Comparison of ENCODE assay signal across 23 mouse cellular contexts in the genomic region with DNA sequence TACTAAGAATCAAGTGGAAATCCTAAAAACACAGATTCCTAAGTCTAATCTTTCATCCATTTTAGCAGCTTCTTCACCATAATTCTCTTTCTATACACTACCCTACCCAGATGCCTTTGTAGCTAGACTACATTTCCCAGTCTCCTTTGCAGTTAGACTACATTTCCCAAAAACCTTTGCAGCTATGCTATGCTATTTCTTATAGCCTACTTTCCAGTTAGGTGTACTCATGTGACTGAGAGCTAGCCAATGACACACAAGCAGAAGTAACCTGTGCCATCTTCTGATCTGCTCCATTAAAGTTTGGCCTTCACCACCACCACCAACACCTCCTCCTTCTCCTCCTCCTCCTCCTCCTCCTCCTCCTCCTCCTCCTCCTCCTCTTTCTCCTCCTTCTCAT. TPM values are rescaled to one million over a fixed set of nuclear protein-coding genes. Genes with fewer than 3 reads are reported as not detected.
DNase-seq lines count a peak whose midpoint lies in the region; ATAC-seq and TF ChIP-seq lines count a peak whose summit lies in the region.
"Had no signal": no experiment of that assay in that cellular context is flagged by ENCODE, and none has a peak within 500 bp of the region (broad histone marks: within the 10 kb centered on the region; RNA-seq: fewer than 3 reads in every experiment).

No protein-coding gene starts in this region.

- H3K9me3 ChIP-seq in hindbrain, embryonic 13.5 days: no peaks in the 10 kb centered on the region
- no peaks in the 10 kb centered on the region for H3K9me3 ChIP-seq in hindbrain, postnatal 0 days (ENCODE audit: low read length)
- no peaks in the 10 kb centered on the region for H3K9me3 ChIP-seq in lung, embryonic 14.5 days (ENCODE audit: low read depth, low read length)
- no peaks in the 10 kb centered on the region for H3K9me3 ChIP-seq in ES-E14 (ENCODE audit: control insufficient read depth, insufficient read depth, low read depth, low read length)
- H3K9me3 ChIP-seq: embryonic facial prominence, embryonic 13.5 days; heart, embryonic 15.5 days; limb, embryonic 15.5 days had no signal

- no peak overlapping the region for H3K27ac ChIP-seq in hindbrain, embryonic 13.5 days
- H3K27ac ChIP-seq in hindbrain, postnatal 0 days: no peak overlapping the region
- H3K27ac ChIP-seq in lung, embryonic 14.5 days (ENCODE audit: low read depth): no peak overlapping the region
- H3K27ac ChIP-seq in ES-E14 (ENCODE audit: insufficient read depth, low read depth, low read length, poor library complexity, severe bottlenecking): no peak overlapping the region
- H3K27ac ChIP-seq in gastrocnemius, adult 2 months: no peak overlapping the region
- H3K27ac ChIP-seq: embryonic facial prominence, embryonic 13.5 days; heart, embryonic 15.5 days; limb, embryonic 15.5 days had no signal

- H3K4me2 ChIP-seq in hindbrain, embryonic 13.5 days: no peak overlapping the region
- H3K4me2 ChIP-seq in hindbrain, postnatal 0 days (ENCODE audit: low read depth, low read length): no peak overlapping the region
- no peak overlapping the region for H3K4me2 ChIP-seq in lung, embryonic 14.5 days
- H3K4me2 ChIP-seq: embryonic facial prominence, embryonic 13.5 days; heart, embryonic 15.5 days; limb, embryonic 15.5 days had no signal

- in situ Hi-C loops in ES-E14 (cut with MboI; ENCODE audit: low sequenced_read_pairs in 2 of 2, unreplicated experiment in 2 of 2): no loop called here

- TF ChIP-seq CTCF in hindbrain, postnatal 0 days (IDR thresholded peaks at IDR 0.05; ENCODE audit: low read depth): no peak
- no peak for TF ChIP-seq CTCF in lung, embryonic 14.5 days (IDR thresholded peaks at IDR 0.05; ENCODE audit: low read depth)
- no peak for TF ChIP-seq CTCF in brain, embryonic 14.5 days (IDR thresholded peaks at IDR 0.05; ENCODE audit: borderline replicate concordance, extremely low read depth, insufficient read depth, insufficient read length)
- TF ChIP-seq CTCF in gastrocnemius, adult 2 months (IDR thresholded peaks at IDR 0.05): no peak

- ATAC-seq in hindbrain, embryonic 13.5 days (ENCODE audit: low FRiP score): peak; percentile 69; the same call in 1 of the 2 replicates
- no peak for ATAC-seq in hindbrain, postnatal 0 days
- ATAC-seq in lung, embryonic 14.5 days (ENCODE audit: insufficient read depth): peak; percentile 47; the same call in 1 of the 2 replicates
- ATAC-seq: liver, postnatal 0 days had no signal

- no peak for DNase-seq in hindbrain, postnatal 0 days (ENCODE audit: low spot score)
- peak; percentile 48 for DNase-seq in lung, embryonic 14.5 days
- no peak for DNase-seq in lung, postnatal 4 days
- DNase-seq in ES-E14 (ENCODE audit: low read depth, low spot score): no peak
- DNase-seq in brain, embryonic 14.5 days (ENCODE audit: low read depth): peak; percentile 51
- DNase-seq in gastrocnemius, adult 2 months: no peak
- DNase-seq in lung, postnatal 14 days: no peak
- DNase-seq: adrenal gland, adult 8-10 months; cerebellum, adult 18-20 months; gastrocnemius, postnatal 10 days; heart, adult 18-20 months; kidney, postnatal 14 days; liver, postnatal 0 days; lung, postnatal 36 days; thymus, postnatal 36 days had no signal

- no peaks in the 10 kb centered on the region for H3K27me3 ChIP-seq in hindbrain, embryonic 13.5 days
- no peaks in the 10 kb centered on the region for H3K27me3 ChIP-seq in hindbrain, postnatal 0 days (ENCODE audit: insufficient read depth, low read length)
- H3K27me3 ChIP-seq in lung, embryonic 14.5 days (ENCODE audit: insufficient read depth, low read length): no peaks in the 10 kb centered on the region
- H3K27me3 ChIP-seq: embryonic facial prominence, embryonic 13.5 days; heart, embryonic 15.5 days; limb, embryonic 15.5 days had no signal

- intact Hi-C loops in gastrocnemius, adult 2 months (cut with DNase I): no loop called here

- no peak overlapping the region for H3K4me3 ChIP-seq in hindbrain, embryonic 13.5 days
- H3K4me3 ChIP-seq in hindbrain, postnatal 0 days (ENCODE audit: low read length): no peak overlapping the region
- no peak overlapping the region for H3K4me3 ChIP-seq in lung, embryonic 14.5 days (ENCODE audit: low read depth, low read length)
- H3K4me3 ChIP-seq in ES-E14 (ENCODE audit: insufficient read depth in 1 of 2, low read depth in 1 of 2, low read length in 2 of 2, poor library complexity in 1 of 2, severe bottlenecking in 1 of 2): no peak overlapping the region
- H3K4me3 ChIP-seq in gastrocnemius, adult 2 months: no peak overlapping the region
- H3K4me3 ChIP-seq: embryonic facial prominence, embryonic 13.5 days; heart, embryonic 15.5 days; limb, embryonic 15.5 days had no signal

- no peak overlapping the region for H3K9ac ChIP-seq in hindbrain, embryonic 13.5 days
- H3K9ac ChIP-seq in hindbrain, postnatal 0 days (replicated peaks; ENCODE audit: low read length): no peak overlapping the region
- H3K9ac ChIP-seq in lung, embryonic 14.5 days: no peak overlapping the region
- H3K9ac ChIP-seq in ES-E14 (ENCODE audit: insufficient read depth, low read depth, low read length, poor library complexity, severe bottlenecking): no peak overlapping the region
- H3K9ac ChIP-seq: embryonic facial prominence, embryonic 13.5 days; heart, embryonic 15.5 days; limb, embryonic 15.5 days; liver, postnatal 0 days had no signal

- H3K36me3 ChIP-seq in hindbrain, embryonic 13.5 days: no peaks in the 10 kb centered on the region
- no peaks in the 10 kb centered on the region for H3K36me3 ChIP-seq in hindbrain, postnatal 0 days (ENCODE audit: insufficient read depth, low read length)
- H3K36me3 ChIP-seq in lung, embryonic 14.5 days (ENCODE audit: insufficient read depth): no peaks in the 10 kb centered on the region
- H3K36me3 ChIP-seq in ES-E14 (ENCODE audit: control insufficient read depth, insufficient read depth, low read length, poor library complexity, severe bottlenecking): no peaks in the 10 kb centered on the region
- H3K36me3 ChIP-seq: embryonic facial prominence, embryonic 13.5 days; G1E; heart, embryonic 15.5 days; limb, embryonic 15.5 days had no signal

- peaks cover 3% of the 10 kb centered on the region; the same call in 1 of the 2 replicates for H3K4me1 ChIP-seq in hindbrain, embryonic 13.5 days (replicated peaks)
- no peaks in the 10 kb centered on the region for H3K4me1 ChIP-seq in hindbrain, postnatal 0 days (ENCODE audit: insufficient read depth, low read length)
- H3K4me1 ChIP-seq in lung, embryonic 14.5 days (ENCODE audit: insufficient read depth): no peaks in the 10 kb centered on the region
- H3K4me1 ChIP-seq in ES-E14 (ENCODE audit: control insufficient read depth in 2 of 2, insufficient read depth in 2 of 2, low read length in 2 of 2, poor library complexity in 1 of 2): no peaks in the 10 kb centered on the region
- H3K4me1 ChIP-seq: embryonic facial prominence, embryonic 13.5 days; heart, embryonic 15.5 days; limb, embryonic 15.5 days had no signal

- no peak for TF ChIP-seq POLR2A in brain, embryonic 14.5 days (IDR thresholded peaks at IDR 0.05; ENCODE audit: borderline replicate concordance, extremely low read depth, insufficient read depth, insufficient read length, poor library complexity, severe bottlenecking)

TF ChIP-seq in ES-E14, 5 proteins besides CTCF, POLR2A, EP300 and RAD21:
- TF ChIP-seq HCFC1 (IDR thresholded peaks at IDR 0.05; ENCODE audit: borderline replicate concordance, insufficient read depth, low read length) (peak; percentile 85), CHD2 (IDR thresholded peaks at IDR 0.05; ENCODE audit: low read depth, low read length) (no peak), MAFK (IDR thresholded peaks at IDR 0.05; ENCODE audit: insufficient read depth, low read depth, low read length) (no peak)

RNA-seq across cellular contexts. Expression of a gene that starts 11.2 kb away (rescaled TPM):
- 4.0 and 4.1 TPM in 2 replicates for polyA plus RNA-seq in hindbrain, embryonic 13.5 days (2015; fragmentation: Nextera tagmentation; extraction: Ambion mirVana)
- total RNA-seq in hindbrain, postnatal 0 days (2014; rRNA removed): 11.2 and 16.7 TPM in 2 replicates
- 2.8 and 3.0 TPM in 2 replicates for polyA plus RNA-seq in hindbrain, postnatal 0 days (2015; fragmentation: Nextera tagmentation; extraction: Ambion mirVana)
- polyA plus RNA-seq in lung, embryonic 14.5 days (2014; fragmentation: Nextera tagmentation; extraction: Ambion mirVana): 0.97 and 1.2 TPM in 2 replicates
- 0.22 and 0.26 TPM in 2 replicates for total RNA-seq in ES-E14 (2012; rRNA removed)
- polyA plus RNA-seq in brain, embryonic 14.5 days (2012; rRNA removed): 35.0 and 36.1 TPM in 2 replicates
- 1 to 10 TPM; 3.0 to 3.4 TPM for total RNA-seq in gastrocnemius, adult 2 months (2021)
- total RNA-seq: common myeloid progenitor, adult 5-6 weeks; hematopoietic stem cell, adult 5-6 weeks had no signal
- polyA plus RNA-seq: C2C12, G1E had no signal

Comparison
In these comparisons a context has a peak if more than half of its experiments do, and no peak if none do; other contexts are left out.
1. DNase-seq: peak in lung, embryonic 14.5 days (single experiment) and brain, embryonic 14.5 days (single experiment); none in hindbrain, postnatal 0 days (single experiment), lung, postnatal 4 days (0 of 2), ES-E14 (single experiment), gastrocnemius, adult 2 months (single experiment) and lung, postnatal 14 days (single experiment).